Mouse (Mus musculus) right cerebral cortex, postnatal 4 days (tissue): ENCODE measurements around the gene Sgsh.
"Not testable (repeated sequence)": the region's sequence is repeated elsewhere in the genome, so short reads cannot be mapped to it uniquely, and the experiment has no call there.

Experiments used
- DNase-seq: peaks from one replicate; pipeline ENCODE4 v3.0.0-alpha.2; 2022

Sgsh gene

GRCm38 (mm10) chr11:119355443-119356385, at the start of gene Sgsh, which contains the start of gene Slc26a11:
TSS of gene Sgsh (minus strand) at chr11:119355536.
TSS of gene Slc26a11 (plus strand) at chr11:119355557.
- peak; percentile 74 for DNase-seq

GRCm38 (mm10) chr11:119404627-119405026, 49.3 kb upstream of the Sgsh start:
- no peak for DNase-seq

GRCm38 (mm10) chr11:119402501-119403160, 47.3 kb upstream of the Sgsh start:
- DNase-seq: no peak

GRCm38 (mm10) chr11:119396461-119396860, 41.1 kb upstream of the Sgsh start:
- no peak for DNase-seq

- no peak for DNase-seq
Observed at GRCm38 (mm10) chr11:119395931-119396330, 40.6 kb upstream of the Sgsh start.

GRCm38 (mm10) chr11:119395394-119395793, 40.1 kb upstream of the Sgsh start:
- DNase-seq: no peak

- no peak for DNase-seq
Observed at GRCm38 (mm10) chr11:119394210-119394609, 38.9 kb upstream of the Sgsh start.

GRCm38 (mm10) chr11:119393483-119393804, 38.1 kb upstream of the Sgsh start:
- no peak for DNase-seq

- DNase-seq: peak; percentile 17
Observed at GRCm38 (mm10) chr11:119392800-119393482, 37.6 kb upstream of the Sgsh start, which contains the start of gene Rnf213. TSS of gene Rnf213 (plus strand) at chr11:119393100.

GRCm38 (mm10) chr11:119392001-119392614, 36.8 kb upstream of the Sgsh start:
- no peak for DNase-seq

GRCm38 (mm10) chr11:119391386-119392000, 36.2 kb upstream of the Sgsh start:
- DNase-seq: no peak

GRCm38 (mm10) chr11:119390271-119391231, 35.2 kb upstream of the Sgsh start:
- DNase-seq: peak; percentile 27

GRCm38 (mm10) chr11:119389851-119390270, 34.5 kb upstream of the Sgsh start:
- DNase-seq: peak; percentile 63

- not testable (repeated sequence) for DNase-seq
Observed at GRCm38 (mm10) chr11:119387273-119387672, 31.9 kb upstream of the Sgsh start.

- DNase-seq: no peak
Observed at GRCm38 (mm10) chr11:119386306-119386705, 31.0 kb upstream of the Sgsh start.

GRCm38 (mm10) chr11:119384904-119385303, 29.6 kb upstream of the Sgsh start:
- no peak for DNase-seq

- DNase-seq: no peak
Observed at GRCm38 (mm10) chr11:119382338-119382850, 27.1 kb upstream of the Sgsh start.

- DNase-seq: no peak
Observed at GRCm38 (mm10) chr11:119381631-119382337, 26.4 kb upstream of the Sgsh start.

GRCm38 (mm10) chr11:119378551-119378950, 23.2 kb upstream of the Sgsh start:
- no peak for DNase-seq

- no peak for DNase-seq
Observed at GRCm38 (mm10) chr11:119377326-119377725, 22.0 kb upstream of the Sgsh start.
